Mouse (Mus musculus) heart, embryonic 12.5 days (tissue): Measurements from ENCODE around the gene Zbed5. TPM values are rescaled to one million over a fixed set of nuclear protein-coding genes. Genes with fewer than 3 reads are reported as not detected.
"Not testable (repeated sequence)": the region's sequence is repeated elsewhere in the genome, so short reads cannot be mapped to it uniquely, and the experiment has no call there.

Source experiments
- ATAC-seq: fragments of 200-750 bp; cut with Nextera tagmentation; 2 replicates; pipeline ENCODE4 v1.8.0; 2017; ENCODE audit warnings: moderate TSS enrichment, moderate library complexity; ENCODE audit not compliant: insufficient number of reproducible peaks, low FRiP score
- H3K27ac ChIP-seq: fragments of 300-500 bp; sonication (generic); 2 replicates; pipeline ENCODE4 v1.5.1; 2016; ENCODE audit warnings: mild to moderate bottlenecking, moderate library complexity; ENCODE audit not compliant: poor library complexity, severe bottlenecking
- H3K27me3 ChIP-seq: fragments of 300-500 bp; sonication (generic); replicated peaks from 2 replicates; pipeline ENCODE4 v1.6.1; 2016; ENCODE audit warnings: mild to moderate bottlenecking, moderate library complexity
- H3K36me3 ChIP-seq: fragments of 300-500 bp; sonication (generic); 2 replicates; pipeline ENCODE4 v1.6.1; 2016; ENCODE audit warnings: mild to moderate bottlenecking, moderate library complexity
- H3K4me1 ChIP-seq: fragments of 300-500 bp; sonication (generic); replicated peaks from 2 replicates; pipeline ENCODE4 v1.6.1; 2016; ENCODE audit warnings: mild to moderate bottlenecking
- H3K4me2 ChIP-seq: fragments of 300-500 bp; sonication (generic); 2 replicates; pipeline ENCODE4 v1.6.1; 2016; ENCODE audit warnings: mild to moderate bottlenecking, moderate library complexity
- H3K4me3 ChIP-seq: fragments of 300-500 bp; sonication (generic); 2 replicates; pipeline ENCODE4 v1.5.1; 2016; ENCODE audit warnings: mild to moderate bottlenecking
- H3K9ac ChIP-seq: fragments of 300-500 bp; sonication (generic); 2 replicates; pipeline ENCODE4 v1.6.1; 2016; ENCODE audit warnings: mild to moderate bottlenecking, moderate library complexity
- H3K9me3 ChIP-seq: fragments of 300-500 bp; sonication (generic); replicated peaks from 2 replicates; pipeline ENCODE4 v1.6.1; 2016; ENCODE audit warnings: mild to moderate bottlenecking, moderate library complexity
- WGBS: fragments of 180-500 bp; shearing (Covaris S2); methylation state at CpG from one replicate; pipeline ENCODE4 v1.1.7; 2016; 5-methylcytosine and 5-hydroxymethylcytosine counted together
- polyA plus RNA-seq: library from polyadenylated mRNA; unstranded; fragments of >200 nt; fragmentation: Nextera tagmentation; extraction: Ambion mirVana; gene quantifications from 2 replicates; pipeline ENCODE4 v1.2.1, GENCODE M21; 2016

Gene Zbed5
- polyA plus RNA-seq, 1 experiment from 2014 or later = 4.5 TPM

GRCm38 (mm10) chr5:129873942-129874341, 21.6 kb upstream of the Zbed5 start:
- Histone ChIP-seq H3K4me1 (peaks cover 10% of the 10 kb centered on the region), H3K27me3 (no peaks in the 10 kb centered on the region), H3K36me3 (no peaks in the 10 kb centered on the region), H3K9me3 (no peaks in the 10 kb centered on the region), H3K4me2 (no peak overlapping the region), H3K4me3 (no peak overlapping the region), H3K27ac (no peak overlapping the region), H3K9ac (no peak overlapping the region)
- 77% methylated on average over 12 of the region's 12 CpGs for WGBS
- ATAC-seq = no peak

GRCm38 (mm10) chr5:129875098-129875497, 20.4 kb upstream of the Zbed5 start:
- no peak for ATAC-seq
- Histone ChIP-seq H3K4me1 (peaks cover 10% of the 10 kb centered on the region), H3K4me3 (no peak overlapping the region), H3K27ac (no peak overlapping the region), H3K9me3 (no peaks in the 10 kb centered on the region), H3K9ac (no peak overlapping the region), H3K27me3 (no peaks in the 10 kb centered on the region), H3K36me3 (0 out of 2 replicates have a peak, but pooled peaks cover 5% of the 10 kb centered on the region), H3K4me2 (no peak overlapping the region)
- WGBS = 69% methylated on average over 11 of the region's 11 CpGs

GRCm38 (mm10) chr5:129877731-129878455, 17.6 kb upstream of the Zbed5 start:
- H3K9ac ChIP-seq = no peak overlapping the region
- WGBS = 42% methylated on average over 9 of the region's 9 CpGs
- no peak for ATAC-seq
- H3K4me2 ChIP-seq = no peak overlapping the region
- H3K27ac ChIP-seq = 0 out of 2 replicates have a peak overlapping the region, but pooled peaks have one; percentile 3
- H3K36me3 ChIP-seq = peaks cover 28% of the 10 kb centered on the region
- H3K4me1 ChIP-seq = peaks cover 10% of the 10 kb centered on the region
- H3K4me3 ChIP-seq = no peak overlapping the region
- no peaks in the 10 kb centered on the region for H3K27me3 ChIP-seq
- H3K9me3 ChIP-seq = no peaks in the 10 kb centered on the region

- peak overlapping the region; percentile 22; the same call in 1 of the 2 replicates for H3K4me2 ChIP-seq
These were observed 16.6 kb upstream of the Zbed5 start for GRCm38 (mm10) chr5:129878946-129879345.

GRCm38 (mm10) chr5:129879888-129880287, 15.6 kb upstream of the Zbed5 start:
- no peak overlapping the region for H3K27ac ChIP-seq
- WGBS = 71% methylated on average over 3 of the region's 3 CpGs
- H3K4me1 ChIP-seq = peaks cover 10% of the 10 kb centered on the region

More at GRCm38 (mm10) chr5:129878946-129879345, 16.6 kb upstream of the Zbed5 start:
- Histone ChIP-seq H3K9ac (no peak overlapping the region), H3K27ac (no peak overlapping the region), H3K27me3 (no peaks in the 10 kb centered on the region), H3K9me3 (no peaks in the 10 kb centered on the region), H3K4me1 (peaks cover 10% of the 10 kb centered on the region), H3K4me3 (no peak overlapping the region), H3K36me3 (peaks cover 35% of the 10 kb centered on the region)
- ATAC-seq = peak; percentile 66; the same call in 1 of the 2 replicates
- WGBS = 25% methylated on average over 2 of the region's 2 CpGs

GRCm38 (mm10) chr5:129886271-129886670, 9.3 kb upstream of the Zbed5 start:
- H3K4me3 ChIP-seq = peak overlapping the region; percentile 82
- H3K36me3 ChIP-seq = peaks cover 35% of the 10 kb centered on the region
- peak overlapping the region; percentile 96; the same call in 1 of the 2 replicates for H3K27ac ChIP-seq
- ATAC-seq = no peak
- peaks cover 13% of the 10 kb centered on the region for H3K4me1 ChIP-seq
- peak overlapping the region; percentile 93 for H3K9ac ChIP-seq
- 25% methylated on average over 10 of the region's 10 CpGs for WGBS
- no peaks in the 10 kb centered on the region for H3K9me3 ChIP-seq
- no peaks in the 10 kb centered on the region for H3K27me3 ChIP-seq
- H3K4me2 ChIP-seq = peak overlapping the region; percentile 90

More at GRCm38 (mm10) chr5:129879888-129880287, 15.6 kb upstream of the Zbed5 start:
- Histone ChIP-seq H3K9me3 (no peaks in the 10 kb centered on the region), H3K9ac (no peak overlapping the region), H3K36me3 (peaks cover 44% of the 10 kb centered on the region), H3K27me3 (no peaks in the 10 kb centered on the region), H3K4me3 (no peak overlapping the region), H3K4me2 (no peak overlapping the region)
- ATAC-seq = no peak

- H3K4me2 ChIP-seq = peak within 1 kb of the TSS; percentile 90
- H3K4me3 ChIP-seq = peak within 1 kb of the TSS; percentile 82
- H3K9ac ChIP-seq = peak within 1 kb of the TSS; percentile 93
- ATAC-seq = peak; percentile 99
- peak within 1 kb of the TSS; percentile 96 for H3K27ac ChIP-seq
- no peaks in the 10 kb centered on the region for H3K9me3 ChIP-seq
- no peaks in the 10 kb centered on the region for H3K27me3 ChIP-seq
- WGBS = under 1% methylated on average over 46 of the region's 46 CpGs
- H3K36me3 ChIP-seq = peaks cover 27% of the 10 kb centered on the region
- peaks cover 13% of the 10 kb centered on the region for H3K4me1 ChIP-seq
These were observed 8.4 kb upstream of the Zbed5 start, which contains the start of gene Chchd2 for GRCm38 (mm10) chr5:129886911-129887636. TSS of gene Chchd2 (minus strand) at chr5:129887470.

GRCm38 (mm10) chr5:129890390-129890789, 5.1 kb upstream of the Zbed5 start:
- H3K27ac ChIP-seq, ATAC-seq, H3K9me3 ChIP-seq, H3K36me3 ChIP-seq, H3K27me3 ChIP-seq, H3K9ac ChIP-seq, H3K4me2 ChIP-seq, H3K4me3 ChIP-seq: not testable (repeated sequence)
- peaks cover 13% of the 10 kb centered on the region for H3K4me1 ChIP-seq
- WGBS = 87% methylated on average over 5 of the region's 7 CpGs

GRCm38 (mm10) chr5:129898449-129898848, 2.9 kb downstream of the Zbed5 start, which contains the start of gene Phkg1:
TSS of gene Phkg1 (minus strand) at chr5:129898549.
- H3K4me3 ChIP-seq = no peak within 1 kb of the TSS
- no peak within 1 kb of the TSS for H3K27ac ChIP-seq
- no peak for ATAC-seq
- H3K9me3 ChIP-seq = no peaks in the 10 kb centered on the region
- H3K4me2 ChIP-seq = no peak within 1 kb of the TSS
- no peaks in the 10 kb centered on the region for H3K27me3 ChIP-seq
- no peak within 1 kb of the TSS for H3K9ac ChIP-seq
- WGBS = 91% methylated on average over 1 of the region's 1 CpGs
- H3K36me3 ChIP-seq = peaks cover 16% of the 10 kb centered on the region
- H3K4me1 ChIP-seq = peaks cover 7% of the 10 kb centered on the region; the same call in 1 of the 2 replicates

- ATAC-seq = no peak
- WGBS = 39% methylated on average over 4 of the region's 4 CpGs
- Histone ChIP-seq H3K27me3 (no peaks in the 10 kb centered on the region), H3K9me3 (no peaks in the 10 kb centered on the region; the same call in 1 of the 2 replicates), H3K36me3 (peaks cover 4% of the 10 kb centered on the region; the same call in 1 of the 2 replicates), H3K9ac (no peak overlapping the region), H3K4me3 (peak overlapping the region; percentile 62), H3K27ac (no peak overlapping the region), H3K4me2 (peak overlapping the region; percentile 88), H3K4me1 (0 out of 2 replicates have a peak, but pooled peaks cover 3% of the 10 kb centered on the region)
These were observed 12.3 kb downstream of the Zbed5 start for GRCm38 (mm10) chr5:129907775-129908174.
